Mouse (Mus musculus) neural tube, embryonic 14.5 days (tissue): ENCODE results near the gene Adgrg1. TPM values are rescaled to one million over a fixed set of nuclear protein-coding genes. Genes with fewer than 3 reads are reported as not detected.

Experiments
- ATAC-seq: fragments of 200-750 bp; cut with Nextera tagmentation; 2 replicates; pipeline ENCODE4 v1.8.0; 2017; ENCODE audit warnings: low read depth, mild to moderate bottlenecking, moderate TSS enrichment, moderate library complexity
- H3K27ac ChIP-seq: fragments of 300-500 bp; sonication (generic); 2 replicates; pipeline ENCODE4 v1.5.1; 2014; ENCODE audit warnings: low read depth, mild to moderate bottlenecking, control low read depth, low read length, moderate library complexity, mixed read lengths
- H3K27me3 ChIP-seq: fragments of 300-500 bp; sonication (generic); 2 replicates; pipeline ENCODE4 v1.6.1; 2014; ENCODE audit warnings: low read length; ENCODE audit not compliant: control insufficient read depth, insufficient read depth
- H3K36me3 ChIP-seq: fragments of 300-500 bp; sonication (generic); 2 replicates; pipeline ENCODE4 v1.6.1; 2014; ENCODE audit warnings: low read length, mixed read lengths; ENCODE audit not compliant: control insufficient read depth, insufficient read depth
- H3K4me1 ChIP-seq: fragments of 300-500 bp; sonication (generic); 2 replicates; pipeline ENCODE4 v1.6.1; 2014; ENCODE audit warnings: low read length; ENCODE audit not compliant: control insufficient read depth, insufficient read depth
- H3K4me2 ChIP-seq: fragments of 300-500 bp; sonication (generic); 2 replicates; pipeline ENCODE4 v1.6.1; 2014; ENCODE audit warnings: mild to moderate bottlenecking, low read depth, low read length, control low read depth
- H3K4me3 ChIP-seq: fragments of 300-500 bp; sonication (generic); 2 replicates; pipeline ENCODE4 v1.5.1; 2014; ENCODE audit warnings: low read depth, low read length, control low read depth, mixed read lengths
- H3K9ac ChIP-seq: fragments of 300-500 bp; sonication (generic); replicated peaks from 2 replicates; pipeline ENCODE4 v1.6.1; 2014; ENCODE audit warnings: low read depth, mild to moderate bottlenecking, control low read depth, low read length, mixed read lengths
- H3K9me3 ChIP-seq: fragments of 300-500 bp; sonication (generic); 2 replicates; pipeline ENCODE4 v1.6.1; 2016; ENCODE audit warnings: low read length; ENCODE audit not compliant: control insufficient read depth
- WGBS: fragments of 180-500 bp; shearing (Covaris S2); extraction: QIAGEN DNeasy Blood & Tissue Kit; methylation state at CpG from one replicate; pipeline ENCODE4 v1.1.7; 2014; 5-methylcytosine and 5-hydroxymethylcytosine counted together
- polyA plus RNA-seq: library from polyadenylated mRNA; unstranded; fragments of >200 nt; fragmentation: Nextera tagmentation; extraction: Ambion mirVana; gene quantifications from 2 replicates; pipeline ENCODE4 v1.2.1, GENCODE M21; 2014

Gene Adgrg1
- polyA plus RNA-seq, 1 experiment from 2014 or later: 93.5 TPM

- WGBS: 19% methylated on average over 12 of the region's 12 CpGs
- Histone ChIP-seq H3K36me3 (no peaks in the 10 kb centered on the region), H3K9ac (peak overlapping the region; percentile 82), H3K9me3 (no peaks in the 10 kb centered on the region), H3K4me2 (peak overlapping the region; percentile 81), H3K27ac (peak overlapping the region; percentile 92), H3K27me3 (no peaks in the 10 kb centered on the region), H3K4me1 (peaks cover 73% of the 10 kb centered on the region), H3K4me3 (peak overlapping the region; percentile 39)
- ATAC-seq: no peak
Measured at GRCm38 (mm10) chr8:94996037-94996436, 21.5 kb downstream of the Adgrg1 start.

GRCm38 (mm10) chr8:94996899-94997856 is 22.6 kb downstream of the Adgrg1 start:
- peak overlapping the region; percentile 39 for H3K4me3 ChIP-seq
- no peaks in the 10 kb centered on the region for H3K36me3 ChIP-seq
- peak overlapping the region; percentile 92 for H3K27ac ChIP-seq
- no peak for ATAC-seq
- H3K9me3 ChIP-seq: no peaks in the 10 kb centered on the region
- peaks cover 75% of the 10 kb centered on the region for H3K4me1 ChIP-seq
- peak overlapping the region; percentile 81 for H3K4me2 ChIP-seq
- H3K9ac ChIP-seq: peak overlapping the region; percentile 82
- H3K27me3 ChIP-seq: no peaks in the 10 kb centered on the region
- WGBS: 38% methylated on average over 6 of the region's 6 CpGs

GRCm38 (mm10) chr8:94997857-94998243 is 23.3 kb downstream of the Adgrg1 start:
- 42% methylated on average over 6 of the region's 6 CpGs for WGBS
- Histone ChIP-seq H3K27me3 (no peaks in the 10 kb centered on the region), H3K9me3 (no peaks in the 10 kb centered on the region), H3K9ac (peak overlapping the region; percentile 82), H3K4me2 (peak overlapping the region; percentile 81), H3K27ac (peak overlapping the region; percentile 92), H3K4me3 (peak overlapping the region; percentile 39), H3K36me3 (no peaks in the 10 kb centered on the region), H3K4me1 (peaks cover 71% of the 10 kb centered on the region)
- ATAC-seq: no peak

GRCm38 (mm10) chr8:94998431-94998830 is 23.9 kb downstream of the Adgrg1 start:
- 21% methylated on average over 2 of the region's 2 CpGs for WGBS
- peaks cover 5% of the 10 kb centered on the region for H3K36me3 ChIP-seq
- H3K27ac ChIP-seq: peak overlapping the region; percentile 92
- peaks cover 66% of the 10 kb centered on the region for H3K4me1 ChIP-seq
- peak overlapping the region; percentile 39 for H3K4me3 ChIP-seq
- ATAC-seq: no peak
- H3K27me3 ChIP-seq: no peaks in the 10 kb centered on the region
- H3K4me2 ChIP-seq: peak overlapping the region; percentile 81
- H3K9ac ChIP-seq: peak overlapping the region; percentile 82
- no peaks in the 10 kb centered on the region for H3K9me3 ChIP-seq

- Histone ChIP-seq H3K9ac (peak overlapping the region; percentile 82; the same call in 1 of the 2 replicates), H3K4me3 (peak overlapping the region; percentile 39), H3K27me3 (no peaks in the 10 kb centered on the region), H3K27ac (peak overlapping the region; percentile 92), H3K4me2 (peak overlapping the region; percentile 81), H3K9me3 (no peaks in the 10 kb centered on the region), H3K4me1 (peaks cover 61% of the 10 kb centered on the region), H3K36me3 (peaks cover 10% of the 10 kb centered on the region)
- 36% methylated on average over 6 of the region's 6 CpGs for WGBS
- ATAC-seq: no peak
Measured at GRCm38 (mm10) chr8:94999004-94999403, 24.5 kb downstream of the Adgrg1 start.

- H3K9ac ChIP-seq: no peak overlapping the region; the same call in 1 of the 2 replicates
- H3K27ac ChIP-seq: peak overlapping the region; percentile 92
- no peaks in the 10 kb centered on the region for H3K9me3 ChIP-seq
- no peak for ATAC-seq
- 34% methylated on average over 6 of the region's 6 CpGs for WGBS
- H3K4me2 ChIP-seq: peak overlapping the region; percentile 81
- no peaks in the 10 kb centered on the region for H3K27me3 ChIP-seq
- H3K4me3 ChIP-seq: no peak overlapping the region
- H3K4me1 ChIP-seq: peaks cover 54% of the 10 kb centered on the region
- H3K36me3 ChIP-seq: peaks cover 19% of the 10 kb centered on the region
Measured at GRCm38 (mm10) chr8:94999956-95000355, 25.4 kb downstream of the Adgrg1 start.

GRCm38 (mm10) chr8:95000684-95001083 is 26.1 kb downstream of the Adgrg1 start:
- Histone ChIP-seq H3K4me2 (peak overlapping the region; percentile 81), H3K27ac (peak overlapping the region; percentile 92), H3K9ac (0 out of 2 replicates have a peak overlapping the region, but pooled peaks have one; percentile 17), H3K4me3 (peak overlapping the region; percentile 9; the same call in 1 of the 2 replicates), H3K36me3 (peaks cover 24% of the 10 kb centered on the region), H3K4me1 (peaks cover 54% of the 10 kb centered on the region), H3K9me3 (no peaks in the 10 kb centered on the region), H3K27me3 (no peaks in the 10 kb centered on the region)
- WGBS: 11% methylated on average over 5 of the region's 5 CpGs
- ATAC-seq: peak; percentile 30; the same call in 1 of the 2 replicates

GRCm38 (mm10) chr8:95001165-95001564 is 26.6 kb downstream of the Adgrg1 start:
- 0 out of 2 replicates have a peak overlapping the region, but pooled peaks have one; percentile 17 for H3K9ac ChIP-seq
- H3K9me3 ChIP-seq: no peaks in the 10 kb centered on the region
- H3K36me3 ChIP-seq: peaks cover 29% of the 10 kb centered on the region
- H3K4me2 ChIP-seq: peak overlapping the region; percentile 81
- WGBS: 71% methylated on average over 5 of the region's 5 CpGs
- no peaks in the 10 kb centered on the region for H3K27me3 ChIP-seq
- H3K4me1 ChIP-seq: peaks cover 54% of the 10 kb centered on the region
- 0 out of 2 replicates have a peak, but pooled peaks have one; percentile 0 for ATAC-seq
- H3K4me3 ChIP-seq: peak overlapping the region; percentile 9; the same call in 1 of the 2 replicates
- peak overlapping the region; percentile 92 for H3K27ac ChIP-seq

- Histone ChIP-seq H3K27me3 (no peaks in the 10 kb centered on the region), H3K27ac (peak overlapping the region; percentile 92), H3K9me3 (no peaks in the 10 kb centered on the region), H3K9ac (no peak overlapping the region), H3K4me2 (peak overlapping the region; percentile 81), H3K4me3 (no peak overlapping the region), H3K36me3 (peaks cover 33% of the 10 kb centered on the region), H3K4me1 (peaks cover 54% of the 10 kb centered on the region)
- 9% methylated on average over 7 of the region's 7 CpGs for WGBS
- peak; percentile 47 for ATAC-seq
Measured at GRCm38 (mm10) chr8:95001655-95002054, 27.1 kb downstream of the Adgrg1 start.
